Mouse (Mus musculus): Measurements from ENCODE around the gene Cd19. TPM values are rescaled to one million over a fixed set of nuclear protein-coding genes. Genes with fewer than 3 reads are reported as not detected.
"Not testable (repeated sequence)": the region's sequence is repeated elsewhere in the genome, so short reads cannot be mapped to it uniquely, and the experiment has no call there.

Gene Cd19
- total RNA-seq, 2 experiments from 2014 or later: 0.70 to 1.4 TPM

GRCm38 (mm10) chr7:126396298-126397119 lies 18.2 kb downstream of the Cd19 start, which contains the start of gene Nfatc2ip:
Gene Nfatc2ip, minus strand, starts transcription at chr7:126396737.
- intact Hi-C loops (cut with DNase I): loop anchor here (5.0 kb wide), 2 partner anchors 71 to 241 kb away; no protein-coding TSS in a partner anchor
- peak; percentile 91 for DNase-seq (ENCODE audit: low spot score)

DNA sequence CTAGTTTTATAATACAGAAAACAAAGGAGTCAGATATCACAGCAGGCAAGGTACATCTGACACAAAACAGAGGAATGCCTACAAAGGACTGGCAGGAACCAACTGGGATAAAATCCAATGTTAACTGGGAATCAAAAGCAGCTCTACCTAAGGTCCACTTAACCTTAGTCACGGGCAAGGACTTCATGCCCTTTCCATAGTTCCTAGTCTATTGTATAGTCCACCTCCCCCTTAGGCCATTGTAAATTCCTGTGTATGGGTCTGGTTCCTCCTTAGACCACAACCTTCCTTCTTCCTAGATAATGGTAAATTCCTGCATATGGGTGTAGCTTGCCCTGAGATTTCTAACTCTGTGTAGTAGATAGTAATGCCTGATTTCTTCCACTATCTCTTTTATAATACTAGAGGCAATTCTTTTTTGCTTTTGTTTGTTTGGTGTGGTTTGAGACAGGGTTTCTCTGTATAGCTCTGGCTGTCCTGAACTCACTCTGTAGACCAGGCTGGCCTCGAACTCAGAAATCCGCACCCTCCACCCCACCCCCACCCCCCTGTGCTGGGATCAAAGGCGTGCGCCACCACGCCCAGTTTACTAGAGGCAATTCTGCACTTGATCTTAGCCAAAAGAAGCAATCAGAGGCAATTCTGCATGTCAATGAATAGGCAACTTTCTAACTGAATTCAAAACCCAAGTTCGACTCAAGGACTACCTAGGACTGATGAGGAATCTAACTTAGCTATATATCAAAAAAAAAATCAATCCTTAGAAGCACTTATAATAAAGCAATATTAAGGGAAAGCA lies 22.4 kb downstream of the Cd19 start:
- DNase-seq (ENCODE audit: low spot score); intact Hi-C loops (cut with DNase I): not testable (repeated sequence)

- intact Hi-C loops (cut with DNase I): no loop called here
- DNase-seq (ENCODE audit: low spot score): no peak
Measured at GRCm38 (mm10) chr7:126388185-126388584, 26.5 kb downstream of the Cd19 start.

GRCm38 (mm10) chr7:126383565-126383964 lies 31.1 kb downstream of the Cd19 start:
- intact Hi-C loops (cut with DNase I): no loop called here

GRCm38 (mm10) chr7:126377278-126378158 lies 37.2 kb downstream of the Cd19 start, which contains the start of gene Spns1:
Gene Spns1, minus strand, starts transcription at chr7:126377450.
- intact Hi-C loops (cut with DNase I): loop anchor here (5.0 kb wide), 1 partner anchor 110 kb away; no protein-coding TSS in a partner anchor
- peak; percentile 88 for DNase-seq (ENCODE audit: low spot score)

More at GRCm38 (mm10) chr7:126383565-126383964, 31.1 kb downstream of the Cd19 start:
- DNase-seq (ENCODE audit: low spot score): no peak

- no peak for DNase-seq (ENCODE audit: low spot score)
- intact Hi-C loops (cut with DNase I): loop anchor here (5.0 kb wide), 1 partner anchor 110 kb away; no protein-coding TSS in a partner anchor
Measured at GRCm38 (mm10) chr7:126376903-126377277, 37.8 kb downstream of the Cd19 start.

DNA sequence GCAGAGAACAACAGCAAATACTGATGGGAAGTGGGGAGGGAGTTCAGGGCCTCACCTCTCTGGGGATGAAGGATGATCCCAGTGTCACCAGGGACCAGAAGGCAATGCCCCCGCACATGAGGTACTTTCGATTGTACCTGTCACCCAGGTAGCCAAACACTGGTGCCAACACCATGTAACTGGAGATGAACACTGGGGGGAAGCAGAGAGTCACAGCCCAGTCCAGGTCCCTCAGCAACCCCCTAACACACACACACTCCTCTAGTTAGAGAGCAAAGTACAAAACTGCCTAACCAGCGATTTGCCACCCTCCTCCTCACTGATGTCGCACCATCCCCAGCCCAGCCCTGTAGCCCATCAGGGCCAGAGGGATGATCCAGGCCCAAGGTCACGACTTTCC lies 39.7 kb downstream of the Cd19 start:
- no peak for DNase-seq (ENCODE audit: low spot score)
- intact Hi-C loops (cut with DNase I): loop anchor here (5.0 kb wide), 1 partner anchor 108 kb away; no protein-coding TSS in a partner anchor

- DNase-seq (ENCODE audit: low spot score): no peak
- intact Hi-C loops (cut with DNase I): no loop called here
Measured at GRCm38 (mm10) chr7:126374526-126374925, 40.2 kb downstream of the Cd19 start.

DNA sequence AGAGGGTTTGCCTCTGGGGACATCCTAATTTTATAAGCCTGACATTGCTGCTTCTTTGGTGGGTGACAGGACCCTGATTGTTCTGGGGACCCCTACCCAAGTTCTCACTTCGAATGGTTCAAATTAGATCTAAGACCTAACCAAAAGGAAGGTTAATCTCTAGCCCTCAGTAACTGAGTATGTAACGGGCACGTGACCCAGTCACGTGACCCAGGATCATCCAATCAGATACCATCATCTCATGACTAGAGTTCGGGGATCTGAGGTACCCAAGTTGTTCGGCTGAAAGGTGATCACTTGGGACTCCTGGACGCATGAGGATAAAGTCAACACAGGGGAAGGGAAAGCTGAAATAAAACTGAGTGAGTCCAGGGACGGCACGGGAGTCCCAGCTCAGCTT lies 41.7 kb downstream of the Cd19 start:
- intact Hi-C loops (cut with DNase I): no loop called here

GRCm38 (mm10) chr7:126369393-126369792 lies 45.3 kb downstream of the Cd19 start, which contains the start of gene Lat:
Gene Lat, minus strand, starts transcription at chr7:126369570.
- DNase-seq (ENCODE audit: low spot score): no peak
- intact Hi-C loops (cut with DNase I): no loop called here

More for the DNA sequence above, 41.7 kb downstream of the Cd19 start:
- no peak for DNase-seq (ENCODE audit: low spot score)

- no peak for DNase-seq (ENCODE audit: low spot score)
- intact Hi-C loops (cut with DNase I): no loop called here
Measured at GRCm38 (mm10) chr7:126368367-126368766, 46.3 kb downstream of the Cd19 start.

GRCm38 (mm10) chr7:126367636-126368035 lies 47.1 kb downstream of the Cd19 start:
- no peak for DNase-seq (ENCODE audit: low spot score)
- intact Hi-C loops (cut with DNase I): no loop called here

DNA sequence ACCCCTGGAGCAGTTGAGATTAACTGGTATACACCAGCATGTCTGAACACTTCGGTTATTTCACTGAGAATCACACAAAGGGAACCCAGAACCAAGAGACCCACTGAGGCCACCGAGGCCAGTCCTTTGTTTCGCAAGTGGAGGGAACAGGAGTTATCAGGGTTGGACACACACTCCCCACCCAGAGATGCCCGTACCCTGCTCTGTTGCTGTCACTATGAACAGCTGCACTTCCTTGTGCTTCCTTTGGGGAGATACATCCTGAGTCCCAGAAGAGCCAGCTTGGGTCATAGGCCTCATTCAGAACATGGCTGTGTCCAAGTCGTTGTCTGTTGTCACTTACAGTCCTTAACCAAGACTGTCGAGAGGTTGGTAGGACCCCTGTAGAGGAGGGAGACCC lies 51.7 kb downstream of the Cd19 start:
- DNase-seq (ENCODE audit: low spot score): no peak
- intact Hi-C loops (cut with DNase I): no loop called here

DNA sequence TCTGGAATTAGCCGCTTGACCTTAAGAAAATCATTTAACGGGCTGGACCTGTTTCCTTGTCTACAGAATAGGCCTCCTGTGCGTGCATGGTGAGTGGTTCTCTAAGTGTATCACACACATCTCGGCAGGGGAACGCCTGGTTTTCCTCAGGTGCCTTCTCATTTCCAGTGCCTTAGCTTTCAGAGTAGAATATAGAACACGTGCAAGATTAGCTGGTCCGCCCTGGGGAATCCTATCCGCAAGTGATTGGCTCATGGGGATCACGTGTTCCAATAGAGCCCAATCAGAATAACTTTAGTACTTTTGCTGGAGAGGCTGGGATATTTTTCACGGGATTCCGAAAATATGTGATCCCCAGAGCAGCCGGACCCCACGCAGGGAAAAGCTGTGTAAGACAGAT lies 55.6 kb downstream of the Cd19 start:
- intact Hi-C loops (cut with DNase I): no loop called here
- no peak for DNase-seq (ENCODE audit: low spot score)

Small RNA genes within 50 kb of the gene (microRNA-seq; reads per million reads assigned to microRNA genes)
- not detected for gene Mir7058

Other genes with a start within 250 kb of the Cd19 start
- 10 to 100 TPM; 19.2 to 23.7 TPM for gene Xpo6, start 214.4 kb downstream of the Cd19 start, total RNA-seq (2021)
- gene Sbk1, start 142.3 kb downstream of the Cd19 start, total RNA-seq (2021): 10 to 100 TPM; 76.5 to 86.4 TPM
- gene Lat, start 45.3 kb downstream of the Cd19 start, total RNA-seq (2021): under 1 TPM; 0.67 to 0.91 TPM
- gene Spns1, start 37.4 kb downstream of the Cd19 start, total RNA-seq (2021): 10 to 100 TPM; 33.0 to 34.6 TPM
- gene Nfatc2ip, start 18.2 kb downstream of the Cd19 start, total RNA-seq (2021): 1 to 10 TPM; 4.5 to 5.4 TPM
- gene Rabep2, start 13.9 kb upstream of the Cd19 start, total RNA-seq (2021): 1 to 10 TPM; 4.6 to 4.9 TPM
- gene Atp2a1, start 48.2 kb upstream of the Cd19 start, total RNA-seq (2021): 1 to 10 TPM in 1 of 2 experiments, under 1 TPM in 1; 0.88 to 1.2 TPM
- gene Sh2b1, start 60.5 kb upstream of the Cd19 start, total RNA-seq (2021): 10 to 100 TPM; 40.2 to 43.2 TPM
- gene Tufm, start 72.5 kb upstream of the Cd19 start, total RNA-seq (2021): 100 to 1,000 TPM; 326 to 329 TPM
- 10 to 100 TPM; 37.0 to 41.7 TPM for gene Atxn2l, start 88.5 kb upstream of the Cd19 start, total RNA-seq (2021)
- gene Eif3c, start 151.5 kb upstream of the Cd19 start, total RNA-seq (2021): 100 to 1,000 TPM; 130 to 139 TPM
- under 1 TPM; 0.28 to 0.86 TPM for gene Apobr, start 170.1 kb upstream of the Cd19 start, total RNA-seq (2021)
- gene Cln3, start 170.9 kb upstream of the Cd19 start, total RNA-seq (2021): 10 to 100 TPM; 11.3 to 13.6 TPM
- gene Il27, start 180.1 kb upstream of the Cd19 start, total RNA-seq (2021): not detected
- gene Nupr1, start 216.0 kb upstream of the Cd19 start, total RNA-seq (2021): 1 to 10 TPM; 7.7 to 9.4 TPM
- gene Sgf29, start 234.4 kb upstream of the Cd19 start, total RNA-seq (2021): 10 to 100 TPM; 25.9 to 27.2 TPM

Measured in heart, postnatal 25 days (tissue).